Mouse (Mus musculus) CH12F3 (cell line): Measurements from ENCODE around the gene Dqx1.

ENCODE experiments used
- in situ Hi-C: fragments of 300-500 bp; cut with MboI; formaldehyde crosslinking; loops from 2 replicates; pipeline ENCODE4 v1.14.3; 2020; ENCODE audit warnings: low sequenced_read_pairs

Gene Dqx1

DNA sequence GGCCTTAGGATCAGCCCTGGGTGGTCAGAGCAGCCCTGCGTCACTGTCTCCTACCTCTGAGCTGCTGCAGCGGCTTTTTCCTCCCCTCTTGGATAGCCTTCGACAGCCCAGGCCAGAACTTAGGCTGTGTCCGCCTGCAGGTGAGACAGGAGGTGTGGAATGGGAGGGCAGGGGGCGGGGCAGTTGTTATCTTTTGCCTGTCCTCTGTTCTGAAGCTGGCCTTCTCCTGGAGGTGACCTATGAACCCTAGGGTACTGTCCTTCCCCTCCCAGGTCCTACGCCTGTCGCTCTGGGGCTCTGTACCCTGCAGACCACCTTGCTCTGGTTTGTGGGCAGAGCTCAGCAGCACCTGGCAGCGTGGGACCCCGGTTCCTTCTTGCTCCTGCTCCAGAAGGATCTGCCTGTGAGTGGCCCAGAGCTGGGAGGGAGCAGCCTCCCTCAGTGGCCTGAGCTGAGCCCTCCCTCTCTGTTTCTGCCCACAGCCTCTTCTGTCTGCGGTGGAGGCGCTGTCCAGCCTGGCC, 45.5 kb downstream of the Dqx1 start:
- in situ Hi-C loops: no loop called here

DNA sequence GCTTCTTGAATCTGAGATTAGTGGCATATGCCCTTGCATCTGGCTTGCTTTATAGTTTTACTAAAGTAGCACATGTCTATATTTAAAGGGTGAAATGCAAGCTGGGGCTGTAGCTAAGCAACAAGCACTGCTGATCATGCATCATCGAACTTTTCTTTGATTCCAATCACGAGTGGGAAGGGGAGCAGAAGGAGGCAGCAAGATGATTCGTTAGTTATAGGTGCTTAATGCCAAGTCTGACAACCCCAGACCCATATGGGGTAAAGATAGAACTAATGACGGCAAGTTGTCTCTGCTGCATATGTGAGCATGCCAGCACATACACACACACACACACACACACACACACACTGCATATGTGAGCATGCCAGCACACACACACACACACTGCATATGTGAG, 46.5 kb downstream of the Dqx1 start:
- in situ Hi-C loops: no loop called here

- in situ Hi-C loops: no loop called here
Observed at GRCm38 (mm10) chr6:83107566-83108400, 50.1 kb downstream of the Dqx1 start.

- in situ Hi-C loops: no loop called here
Observed at GRCm38 (mm10) chr6:83108762-83109668, 51.4 kb downstream of the Dqx1 start, which contains the start of gene Mrpl53. TSS of gene Mrpl53 (plus strand) at chr6:83109040.

DNA sequence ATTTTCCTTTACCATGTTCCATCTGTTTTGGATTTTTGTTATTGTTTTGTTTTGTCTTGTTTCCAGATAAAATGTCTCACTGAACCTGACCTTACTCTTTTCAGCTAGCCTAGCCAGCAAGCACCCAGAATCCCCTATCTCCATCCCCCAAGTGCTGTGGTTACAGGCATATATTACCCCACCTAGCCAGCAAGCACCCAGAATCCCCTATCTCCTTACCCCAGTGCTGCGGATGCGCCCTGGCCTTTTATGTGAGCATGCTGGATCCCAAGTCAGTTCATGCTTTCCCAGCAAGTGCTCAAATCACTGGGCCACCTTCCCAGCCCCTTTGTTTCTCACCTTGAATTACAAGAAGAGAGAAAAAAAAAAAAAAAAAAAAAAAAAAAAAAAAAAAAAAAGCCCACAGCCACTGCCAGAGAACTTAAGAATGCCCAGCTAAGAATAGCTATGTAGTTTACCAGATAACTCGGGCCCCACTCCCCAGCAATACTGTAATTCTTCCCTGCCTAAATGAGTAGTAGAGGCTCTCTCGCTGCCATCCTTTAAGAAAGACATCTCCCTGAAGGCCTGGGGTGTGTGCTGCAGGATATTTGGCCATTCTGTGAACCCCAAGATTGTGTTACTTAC, 54.0 kb downstream of the Dqx1 start:
- in situ Hi-C loops: no loop called here

DNA sequence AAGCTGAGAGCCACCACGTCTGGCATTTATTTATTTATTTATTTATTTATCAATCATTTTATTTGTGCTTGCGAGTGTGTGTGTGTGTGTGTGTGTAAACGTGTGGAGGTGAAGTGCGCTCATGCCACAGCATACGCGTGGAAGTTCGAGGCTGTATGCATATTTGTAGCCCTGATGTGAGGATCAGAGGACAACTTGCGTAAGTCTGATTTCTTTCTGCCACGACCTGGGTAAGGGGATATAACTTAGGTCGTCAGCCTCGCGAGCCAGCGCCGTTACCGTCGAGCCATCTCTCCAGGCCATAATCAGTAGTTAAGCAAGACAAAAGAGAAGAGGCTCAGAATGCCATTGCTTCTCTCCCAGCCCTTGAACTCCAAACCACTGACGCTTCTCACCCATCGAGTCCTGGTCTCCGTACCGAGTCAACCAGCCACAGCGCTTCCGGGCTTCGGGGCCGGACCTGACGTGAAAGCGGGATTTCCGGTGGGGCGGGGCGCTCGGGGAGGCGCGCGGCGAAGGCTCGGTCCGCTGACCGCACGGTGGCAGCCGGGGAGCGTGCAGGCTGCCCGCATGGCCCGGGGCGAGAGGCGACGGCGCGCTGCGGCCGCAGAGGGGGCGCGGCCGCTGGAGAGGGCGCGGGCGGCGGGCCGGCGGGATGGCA, 57.5 kb downstream of the Dqx1 start, which contains the start of gene Mogs:
TSS of gene Mogs (plus strand) at position 486 of the 661 bp plus-strand sequence.
- in situ Hi-C loops: no loop called here

DNA sequence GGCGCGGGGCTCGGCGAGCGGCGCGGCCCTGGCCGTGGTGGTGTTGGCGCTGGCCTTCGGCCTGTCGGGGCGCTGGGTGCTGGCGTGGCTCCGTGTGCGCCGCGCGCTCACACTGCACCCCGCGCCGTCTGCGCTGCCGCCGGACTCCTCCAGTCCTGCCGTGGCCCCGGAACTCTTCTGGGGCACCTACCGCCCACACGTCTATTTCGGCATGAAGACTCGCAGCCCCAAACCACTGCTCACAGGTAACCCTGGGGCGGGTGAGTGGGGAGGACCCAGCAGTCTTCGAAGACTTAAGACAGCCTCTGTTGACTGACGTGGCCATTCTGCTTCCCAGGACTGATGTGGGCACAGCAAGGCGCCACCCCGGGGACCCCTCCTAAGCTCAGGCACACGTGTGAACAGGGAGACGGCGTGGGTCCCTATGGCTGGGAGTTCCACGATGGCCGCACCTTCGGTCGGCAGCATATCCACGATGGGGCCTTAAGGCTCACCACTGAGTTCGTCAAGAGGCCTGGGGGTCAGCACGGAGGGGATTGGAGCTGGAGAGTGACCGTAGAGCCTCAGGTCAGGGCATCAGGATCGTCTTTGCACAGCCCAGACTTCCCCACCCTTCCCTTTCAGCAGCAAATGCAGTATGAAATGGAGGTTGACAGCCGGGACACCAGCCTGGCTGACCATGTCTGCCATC, 58.2 kb downstream of the Dqx1 start:
- in situ Hi-C loops: no loop called here

DNA sequence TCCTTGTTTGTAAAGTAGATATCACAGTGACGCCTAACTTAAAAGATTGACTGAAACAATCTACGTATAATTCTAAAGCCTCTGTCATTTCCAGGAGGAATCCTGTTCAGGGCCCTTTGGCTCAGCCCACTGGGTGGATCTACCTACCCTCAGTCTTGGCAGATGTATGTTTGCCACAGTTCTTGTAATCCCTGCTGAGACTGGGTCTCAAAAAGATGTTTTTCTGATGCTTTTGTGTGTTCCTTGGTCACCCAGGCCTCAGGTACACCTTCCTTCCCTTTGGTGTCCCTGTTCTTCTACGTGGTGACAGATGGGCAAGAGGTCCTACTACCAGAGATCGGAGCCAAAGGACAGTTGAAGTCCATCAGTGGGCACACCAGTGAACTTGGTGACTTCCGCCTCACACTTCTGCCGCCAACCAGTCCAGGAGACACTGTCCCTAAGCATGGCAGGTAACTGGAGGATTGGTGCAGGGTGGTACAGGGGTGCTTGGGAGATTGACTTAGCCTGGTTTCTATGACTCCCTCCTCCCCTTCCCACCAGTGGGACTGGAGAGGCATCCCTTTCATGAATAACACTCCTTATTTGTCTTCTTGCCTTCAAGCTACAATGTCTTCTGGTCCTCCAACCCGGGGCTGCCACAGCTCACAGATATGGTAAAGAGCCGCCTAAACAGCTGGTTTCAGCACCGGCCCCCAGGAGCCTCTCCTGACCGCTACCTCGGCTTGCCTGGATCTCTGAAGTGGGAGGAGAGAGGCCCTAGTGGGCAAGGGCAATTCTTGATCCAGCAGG, 58.9 kb downstream of the Dqx1 start:
- in situ Hi-C loops: no loop called here
